Mouse (Mus musculus) cerebellum, adult 2 months (tissue): ENCODE measurements around the gene Klhdc3. TPM values are rescaled to one million over a fixed set of nuclear protein-coding genes. Genes with fewer than 3 reads are reported as not detected.

Source experiments
- DNase-seq, 2 experiments: peaks; one replicate each; pipeline ENCODE4 v3.0.0; 2021
- H3K27ac ChIP-seq: fragments of 200-500 bp; 2 replicates; pipeline ENCODE4 v1.5.1; 2012; ENCODE audit warnings: low read length, control low read depth, inconsistent platforms; ENCODE audit not compliant: insufficient read depth
- H3K27me3 ChIP-seq: fragments of 200-500 bp; 2 replicates; pipeline ENCODE4 v1.6.1; 2012; ENCODE audit warnings: inconsistent platforms, mild to moderate bottlenecking, low read length, moderate library complexity; ENCODE audit not compliant: control insufficient read depth, insufficient read depth
- H3K4me1 ChIP-seq: fragments of 200-500 bp; 2 replicates; pipeline ENCODE4 v1.6.1; 2011; ENCODE audit warnings: low read length; ENCODE audit not compliant: control insufficient read depth, insufficient read depth
- H3K4me3 ChIP-seq: fragments of 200-500 bp; replicated peaks from 2 replicates; pipeline ENCODE3; 2011; ENCODE audit warnings: mild to moderate bottlenecking, low read depth, low read length, control low read depth; ENCODE audit not compliant: insufficient read depth
- CTCF ChIP-seq: fragments of 200-500 bp; IDR thresholded peaks from 2 replicates; pipeline ENCODE4 v1.5.1; 2011; ENCODE audit warnings: low read depth, mild to moderate bottlenecking, control low read depth, low read length, moderate library complexity, borderline replicate concordance; ENCODE audit not compliant: insufficient read depth
- POLR2A ChIP-seq: fragments of 200-500 bp; IDR thresholded peaks from 2 replicates; pipeline ENCODE4 v1.6.1; 2011; ENCODE audit warnings: low read length, control low read depth, borderline replicate concordance; ENCODE audit not compliant: insufficient read depth
- WGBS: fragments of 180-500 bp; shearing (Covaris S2); methylation state at CpG from one replicate; pipeline ENCODE4 v1.1.7; 2018; 5-methylcytosine and 5-hydroxymethylcytosine counted together
- polyA plus RNA-seq: library from polyadenylated mRNA; depleted of rRNA; stranded (reverse); fragments of >200 nt; gene quantifications from 2 replicates; pipeline ENCODE4 v1.2.3, GENCODE M21; 2012

Gene Klhdc3
- polyA plus RNA-seq, 1 experiment, result 237 TPM

GRCm38 (mm10) chr17:46642060-46642459 is 38.7 kb downstream of the Klhdc3 start:
- WGBS, result 80% methylated on average over 17 of the region's 17 CpGs
- Histone ChIP-seq H3K27me3 (no peaks in the 10 kb centered on the region), H3K4me3 (no peak overlapping the region), H3K27ac (0 out of 2 replicates have a peak overlapping the region, but pooled peaks have one; percentile 40), H3K4me1 (peaks cover 13% of the 10 kb centered on the region)
- TF ChIP-seq CTCF, result no peak
- TF ChIP-seq POLR2A, result no peak
- DNase-seq, result no peak

DNA sequence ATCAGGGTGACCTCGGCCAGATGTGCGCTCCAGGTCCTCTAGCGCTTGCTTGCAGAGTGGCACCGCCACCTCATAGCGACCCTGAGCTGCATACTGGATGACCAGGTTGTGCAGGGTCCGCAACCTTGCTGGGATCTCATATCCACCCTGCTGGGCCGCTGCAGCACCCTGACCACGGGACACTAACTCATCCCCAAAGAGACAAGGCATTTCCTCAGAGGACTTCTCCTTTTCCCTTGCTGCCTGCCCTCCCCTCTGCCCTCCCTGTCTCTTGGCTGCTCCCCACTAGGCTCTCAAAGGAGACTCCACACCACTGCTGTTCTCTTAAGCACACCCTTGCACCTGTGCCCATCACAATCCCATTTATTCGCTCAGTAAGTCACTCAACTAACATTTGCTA is 40.8 kb downstream of the Klhdc3 start:
- 79% methylated on average over 9 of the region's 9 CpGs for WGBS
- DNase-seq, result no peak
- Histone ChIP-seq H3K27ac (no peak overlapping the region), H3K27me3 (no peaks in the 10 kb centered on the region), H3K4me1 (peaks cover 17% of the 10 kb centered on the region), H3K4me3 (no peak overlapping the region)
- TF ChIP-seq CTCF (no peak), POLR2A (no peak)

DNA sequence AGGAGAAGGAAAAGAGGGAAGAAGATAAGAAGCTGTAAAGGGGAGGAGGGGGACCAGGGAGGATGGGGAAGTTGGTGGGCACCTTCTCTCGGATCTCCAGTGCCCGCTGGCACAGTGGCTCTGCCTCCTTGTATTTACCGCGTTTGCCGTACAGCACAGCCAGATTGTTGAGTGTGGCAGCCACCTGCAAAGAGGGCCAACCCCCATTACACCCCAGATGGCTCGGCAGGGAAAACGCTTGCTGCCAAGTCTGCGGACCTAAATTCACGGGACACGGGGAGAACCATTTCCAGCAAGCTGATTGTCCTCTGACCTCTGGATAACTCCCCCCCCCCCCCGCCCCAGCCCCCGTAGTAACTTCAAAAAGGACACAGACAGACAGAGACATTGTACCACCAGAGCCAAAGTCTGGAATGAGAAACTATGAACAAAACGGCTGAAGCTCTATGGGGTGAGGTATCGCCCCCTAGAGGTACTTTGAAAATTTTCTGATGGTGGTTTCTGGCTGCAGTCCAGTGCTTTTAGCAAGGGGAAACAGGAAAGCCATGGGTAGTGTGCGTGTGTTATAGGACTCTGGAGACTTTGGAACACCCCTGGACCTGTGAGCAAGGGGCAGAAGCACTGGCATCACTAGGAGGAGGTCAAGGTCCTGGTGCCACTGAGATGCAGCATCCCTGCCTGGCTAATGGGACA is 43.7 kb downstream of the Klhdc3 start:
- TF ChIP-seq CTCF (peak; percentile 60), POLR2A (no peak)
- Histone ChIP-seq H3K4me1 (peaks cover 7% of the 10 kb centered on the region), H3K4me3 (peak overlapping the region; percentile 37), H3K27ac (no peak overlapping the region), H3K27me3 (no peaks in the 10 kb centered on the region)
- DNase-seq, result peak; percentile 73 to 75
- WGBS, result 2% methylated on average over 15 of the region's 15 CpGs

DNA sequence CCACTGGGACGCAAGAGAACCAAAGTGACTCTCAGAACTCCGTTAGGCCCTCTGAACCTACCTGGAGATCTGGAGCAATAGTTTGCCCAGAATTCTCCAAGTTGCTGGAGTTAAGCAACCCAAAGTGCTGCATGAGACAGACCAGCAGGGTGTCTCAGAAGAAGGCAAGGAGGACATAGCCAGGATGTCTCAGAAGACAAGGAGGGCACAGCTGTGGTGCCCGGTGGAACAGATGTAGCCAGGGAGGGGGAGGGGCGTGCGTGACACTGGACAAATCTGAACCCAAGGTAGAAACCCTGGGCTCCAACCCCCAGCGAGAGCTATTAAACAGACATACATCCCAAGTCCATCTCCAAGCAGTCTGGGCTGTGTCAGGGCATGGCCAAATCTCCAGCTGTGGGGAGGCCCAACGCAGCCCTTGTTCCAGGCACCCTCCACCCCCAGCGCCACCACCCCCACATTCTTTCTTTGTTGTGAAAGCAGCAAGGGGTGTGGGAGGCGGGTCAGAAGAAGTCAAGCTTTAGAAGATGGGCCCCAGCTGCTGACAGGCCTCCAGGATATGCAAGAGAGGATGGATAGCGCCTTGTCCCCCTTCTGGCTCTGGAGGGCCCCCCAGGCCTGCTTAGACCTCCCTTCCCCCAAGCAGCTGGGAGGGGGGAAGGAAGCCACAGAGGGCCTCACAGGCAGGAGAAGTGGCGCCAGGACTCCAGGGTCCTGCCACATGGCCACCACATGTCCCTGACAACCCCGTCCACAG is 50.9 kb downstream of the Klhdc3 start:
- Histone ChIP-seq H3K27ac (no peak overlapping the region), H3K4me1 (peaks cover 8% of the 10 kb centered on the region), H3K4me3 (peak overlapping the region; percentile 79), H3K27me3 (no peaks in the 10 kb centered on the region)
- DNase-seq, result no peak
- 21% methylated on average over 12 of the region's 12 CpGs for WGBS
- no peak for TF ChIP-seq CTCF
- no peak for TF ChIP-seq POLR2A

GRCm38 (mm10) chr17:46628791-46629684 is 51.7 kb downstream of the Klhdc3 start, which contains the start of gene Ptk7:
Gene Ptk7, minus strand, starts transcription at chr17:46629504.
- DNase-seq, result peak; percentile 52 to 65
- H3K27ac ChIP-seq, result 0 out of 2 replicates have a peak within 1 kb of the TSS, but pooled peaks have one; percentile 15
- no peaks in the 10 kb centered on the region for H3K27me3 ChIP-seq
- H3K4me3 ChIP-seq, result peak within 1 kb of the TSS; percentile 79
- TF ChIP-seq POLR2A, result 0 out of 2 replicates have a peak, but pooled peaks have one; percentile 12
- TF ChIP-seq CTCF, result no peak
- WGBS, result under 1% methylated on average over 84 of the region's 90 CpGs
- peaks cover 8% of the 10 kb centered on the region for H3K4me1 ChIP-seq

DNA sequence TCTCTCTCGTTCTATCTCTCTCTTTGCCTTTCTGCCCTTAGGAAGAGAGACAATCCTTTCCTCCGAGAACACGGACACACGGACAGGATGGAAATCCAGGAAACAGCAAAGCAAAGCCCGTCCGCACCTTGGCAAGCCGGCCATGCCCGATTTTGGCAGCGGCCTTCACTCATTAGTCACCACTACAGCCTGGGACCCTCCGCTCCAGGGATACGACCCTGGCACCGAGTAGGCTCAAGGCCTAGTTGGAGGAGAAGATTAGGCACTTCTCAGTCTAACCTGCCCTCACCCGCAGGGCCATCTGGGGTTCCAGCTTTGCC is 52.3 kb downstream of the Klhdc3 start:
- Histone ChIP-seq H3K27me3 (no peaks in the 10 kb centered on the region), H3K4me3 (peak overlapping the region; percentile 79), H3K27ac (0 out of 2 replicates have a peak overlapping the region, but pooled peaks have one; percentile 15), H3K4me1 (peaks cover 8% of the 10 kb centered on the region)
- DNase-seq, result peak; percentile 47 to 65
- 3% methylated on average over 13 of the region's 13 CpGs for WGBS
- TF ChIP-seq CTCF (no peak), POLR2A (no peak)

GRCm38 (mm10) chr17:46627409-46627808 is 53.3 kb downstream of the Klhdc3 start:
- H3K27me3 ChIP-seq, result no peaks in the 10 kb centered on the region
- no peak overlapping the region for H3K4me3 ChIP-seq
- H3K4me1 ChIP-seq, result peaks cover 12% of the 10 kb centered on the region
- WGBS, result 79% methylated on average over 6 of the region's 6 CpGs
- no peak overlapping the region for H3K27ac ChIP-seq
- no peak for TF ChIP-seq POLR2A
- no peak for TF ChIP-seq CTCF
- no peak for DNase-seq
